Mouse (Mus musculus): ENCODE measurements at regions not wholly inside any gene's neighbourhood (a gene's known extent, or its start where the extent isn't known, plus 50 kb on each side); places are given as distances from the start of the nearest gene placed in this dataset.

DNA sequence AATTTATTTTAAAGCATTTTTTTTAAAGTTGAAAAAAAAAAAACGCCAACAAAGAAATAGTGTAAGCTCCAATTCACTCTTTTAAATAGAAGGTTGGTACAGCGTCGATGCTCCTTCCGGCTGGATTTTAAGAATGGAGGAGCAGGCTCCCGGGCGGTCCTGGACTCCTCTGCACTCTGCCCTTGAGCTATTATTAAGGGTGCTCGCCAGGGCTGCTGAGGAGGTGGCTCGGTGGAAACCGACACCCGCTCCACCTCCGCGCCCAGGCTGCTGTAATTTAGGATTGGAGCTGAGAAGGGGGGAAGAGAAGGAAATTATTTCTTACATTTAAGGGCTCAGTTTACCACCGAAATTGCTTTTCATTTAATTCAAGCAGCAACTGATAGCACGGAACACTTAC lies 298.8 kb downstream of the Satb1 start:
- DNase-seq (ENCODE audit: low spot score), result no peak

DNA sequence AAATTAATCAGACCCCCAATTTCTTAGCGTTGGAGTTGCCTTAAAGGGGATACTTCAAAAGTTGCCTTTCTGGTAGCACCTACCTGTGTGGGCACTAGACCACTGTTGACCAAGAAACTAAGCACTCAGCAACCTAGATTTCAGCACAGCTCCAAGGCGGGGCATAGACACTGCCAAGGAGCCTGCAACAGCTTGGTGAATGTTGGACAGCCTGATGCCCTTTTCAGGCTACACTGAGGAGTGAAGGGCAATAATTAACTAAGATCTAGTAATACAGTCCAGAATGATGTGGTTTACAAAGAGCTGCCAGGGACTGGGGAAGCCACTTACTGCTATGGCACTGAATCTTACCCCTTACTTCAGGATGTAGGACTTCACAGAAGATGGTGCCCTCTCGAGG lies 304.9 kb downstream of the Satb1 start:
- no peak for DNase-seq (ENCODE audit: low spot score)

DNA sequence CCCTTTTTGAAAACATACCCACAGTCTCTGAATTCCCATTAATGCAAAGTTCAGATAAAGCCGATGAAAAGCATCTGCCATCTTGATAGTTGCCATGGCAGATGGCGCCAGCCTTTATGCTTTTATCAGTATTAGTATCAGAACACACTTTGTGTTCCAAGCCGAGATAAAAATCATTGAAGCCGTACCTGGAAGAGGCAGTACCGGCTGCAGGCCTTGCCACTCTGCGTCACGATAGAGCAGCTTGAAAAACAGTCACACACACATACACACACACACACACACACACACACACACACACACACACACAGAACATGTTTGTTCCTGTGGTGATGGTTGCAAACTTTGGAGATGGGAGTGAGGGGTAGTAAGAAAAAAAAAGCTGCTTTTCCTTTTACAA lies 306.2 kb downstream of the Satb1 start:
- no peak for DNase-seq (ENCODE audit: low spot score)

DNA sequence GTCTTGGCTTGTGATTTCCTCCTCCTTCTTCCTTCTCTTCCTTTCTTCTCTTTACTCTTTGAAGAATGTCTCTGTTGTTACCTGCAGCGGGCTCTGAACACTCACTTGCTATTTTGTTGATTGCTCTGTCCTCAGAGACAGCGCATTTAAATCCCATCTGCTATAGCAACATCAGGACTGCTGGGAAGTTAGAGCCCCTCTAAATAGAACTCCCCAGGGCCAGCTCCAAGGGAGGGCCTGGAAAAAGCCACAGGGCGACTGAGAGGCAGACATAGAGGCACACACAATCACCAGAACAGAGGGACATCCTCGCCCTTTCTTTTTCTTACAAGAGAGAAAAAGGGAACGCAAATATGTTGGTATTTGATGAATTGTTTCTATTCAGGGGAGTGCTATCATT lies 306.6 kb downstream of the Satb1 start:
- no peak for DNase-seq (ENCODE audit: low spot score)

DNA sequence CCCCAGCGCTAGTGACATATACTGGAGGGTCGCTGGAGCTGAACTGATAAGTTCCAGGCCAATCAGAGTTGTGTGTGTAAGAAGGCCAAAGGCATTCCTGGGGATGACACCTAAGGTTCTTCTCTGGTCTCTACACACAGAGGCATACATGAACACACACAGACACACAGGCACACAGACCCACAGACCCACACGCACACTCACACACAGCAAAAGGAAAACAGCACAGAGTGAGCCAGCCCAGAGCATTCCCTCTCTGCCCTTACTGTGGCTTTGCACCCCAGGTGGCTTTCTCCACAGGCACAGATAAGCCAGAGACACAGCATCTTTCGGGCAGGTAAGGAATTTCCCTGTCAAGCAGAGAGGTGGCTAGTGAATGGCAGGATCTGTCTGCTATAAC lies 307.1 kb downstream of the Satb1 start:
- DNase-seq (ENCODE audit: low spot score), result no peak

DNA sequence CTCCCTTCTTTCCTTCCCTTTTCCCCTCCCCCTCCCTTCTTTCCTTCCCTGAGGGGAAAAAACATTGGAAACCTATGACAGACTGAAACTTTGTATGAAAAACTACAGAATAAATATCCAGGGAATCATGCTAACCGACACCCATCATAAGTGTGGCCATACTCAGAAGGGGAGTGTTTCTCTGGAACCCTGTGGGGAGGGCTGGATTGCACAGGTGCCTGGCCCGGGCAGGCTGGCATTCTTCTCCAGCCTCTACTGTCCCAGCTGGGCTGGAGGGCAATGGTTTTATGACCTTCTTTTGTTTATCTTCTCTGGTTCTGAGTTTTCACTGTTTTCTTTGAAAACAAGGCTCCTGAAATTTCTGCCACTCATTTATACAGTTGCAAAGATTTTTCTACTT lies 307.9 kb downstream of the Satb1 start:
- DNase-seq (ENCODE audit: low spot score), result no peak

DNA sequence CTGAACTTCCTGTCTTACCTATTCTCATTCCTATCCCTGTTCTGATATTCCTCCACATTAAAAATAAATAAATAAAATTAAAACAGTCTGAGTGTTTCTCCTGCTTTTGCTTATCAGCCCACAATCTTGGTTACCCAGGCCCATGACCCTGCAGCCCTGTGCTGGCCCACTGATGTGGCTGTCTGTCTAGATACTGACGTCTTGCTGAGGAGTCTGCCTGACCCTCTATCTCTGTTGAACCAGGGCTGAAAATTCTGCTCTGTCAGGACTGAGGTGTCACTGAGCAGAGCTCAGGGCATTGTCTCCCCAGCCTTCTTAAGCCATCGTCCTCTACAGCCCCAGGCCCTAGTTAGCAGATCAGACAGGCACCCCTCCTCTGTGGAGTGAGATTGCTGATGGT lies 321.2 kb downstream of the Satb1 start:
- no peak for DNase-seq (ENCODE audit: low spot score)

DNA sequence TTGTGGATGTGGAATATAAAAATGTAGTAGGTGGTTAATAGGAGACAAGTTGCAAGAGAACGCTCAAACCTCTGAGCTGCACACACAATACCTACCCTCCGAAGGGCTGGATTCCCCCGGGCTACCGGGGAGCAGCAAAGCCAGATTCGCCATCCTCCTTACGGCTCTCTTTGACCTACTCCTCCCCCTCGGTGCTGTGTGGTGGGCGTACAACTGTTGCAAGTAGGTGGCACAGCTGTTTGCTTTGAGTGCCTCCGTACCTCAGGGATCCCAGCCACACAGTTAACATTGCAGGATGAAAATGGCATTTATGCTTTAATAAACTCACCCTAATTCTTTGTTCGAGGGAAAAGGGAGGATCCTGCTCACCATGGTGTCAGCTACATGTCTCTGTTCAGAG lies 321.6 kb upstream of the Tbc1d5 start:
- DNase-seq (ENCODE audit: low spot score), result no peak

DNA sequence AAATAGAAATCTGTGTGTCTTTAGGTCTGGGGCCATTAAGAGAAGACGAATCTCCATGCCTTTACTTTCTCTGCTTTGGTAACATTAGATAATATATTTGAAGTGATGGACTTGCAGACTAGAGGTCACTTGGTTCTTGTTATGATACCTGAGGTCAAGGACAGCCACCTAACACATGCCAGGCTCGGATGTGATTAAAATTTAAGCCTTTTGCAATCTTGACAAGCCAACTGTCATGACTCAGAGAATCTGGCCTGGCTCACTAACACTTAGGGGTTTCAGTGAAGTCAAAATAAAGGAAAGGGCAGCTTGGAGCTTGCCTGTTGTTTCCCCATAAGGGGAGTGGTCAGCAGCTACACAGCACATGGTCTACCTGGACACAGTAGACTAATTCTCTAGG lies 320.4 kb upstream of the Tbc1d5 start:
- DNase-seq (ENCODE audit: low spot score), result no peak

DNA sequence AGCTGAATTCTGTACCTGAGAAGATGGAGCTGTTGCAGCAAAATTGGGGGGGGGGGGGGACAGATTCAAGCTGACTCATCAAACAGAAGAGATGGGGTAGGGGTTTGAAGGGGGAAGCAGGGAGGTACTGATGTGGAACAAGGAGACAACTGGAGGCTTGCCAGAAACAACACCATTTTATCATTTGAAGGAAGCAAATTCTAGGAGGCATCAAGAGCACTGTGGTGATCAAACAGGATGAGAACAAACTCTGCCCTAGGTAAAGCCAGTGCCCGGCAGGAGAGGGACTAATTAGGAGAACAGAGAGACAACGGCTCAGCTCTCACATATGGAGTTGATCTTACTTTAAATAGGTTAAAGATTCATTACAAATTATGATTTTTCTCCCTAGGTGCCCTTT lies 315.9 kb upstream of the Tbc1d5 start:
- no peak for DNase-seq (ENCODE audit: low spot score)

DNA sequence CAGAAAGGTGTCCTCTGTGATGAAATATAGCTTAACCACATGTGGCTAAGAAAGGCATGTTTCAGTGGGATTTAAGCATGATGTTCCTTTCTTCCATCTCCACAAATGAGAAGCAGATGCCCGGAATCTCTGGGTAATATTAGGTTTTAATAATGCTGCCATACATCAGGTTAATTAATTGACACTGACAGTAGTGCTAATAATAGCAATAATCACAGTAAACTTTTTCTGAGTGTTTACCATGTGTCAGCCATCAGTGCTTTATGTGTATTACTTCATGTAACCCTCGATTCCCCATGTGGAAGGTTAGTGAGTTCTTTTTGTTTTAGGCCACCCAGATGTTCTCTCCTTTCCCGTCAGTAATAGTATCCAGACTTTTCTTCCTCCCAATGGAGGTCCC lies 310.2 kb upstream of the Tbc1d5 start:
- DNase-seq (ENCODE audit: low spot score), result no peak

DNA sequence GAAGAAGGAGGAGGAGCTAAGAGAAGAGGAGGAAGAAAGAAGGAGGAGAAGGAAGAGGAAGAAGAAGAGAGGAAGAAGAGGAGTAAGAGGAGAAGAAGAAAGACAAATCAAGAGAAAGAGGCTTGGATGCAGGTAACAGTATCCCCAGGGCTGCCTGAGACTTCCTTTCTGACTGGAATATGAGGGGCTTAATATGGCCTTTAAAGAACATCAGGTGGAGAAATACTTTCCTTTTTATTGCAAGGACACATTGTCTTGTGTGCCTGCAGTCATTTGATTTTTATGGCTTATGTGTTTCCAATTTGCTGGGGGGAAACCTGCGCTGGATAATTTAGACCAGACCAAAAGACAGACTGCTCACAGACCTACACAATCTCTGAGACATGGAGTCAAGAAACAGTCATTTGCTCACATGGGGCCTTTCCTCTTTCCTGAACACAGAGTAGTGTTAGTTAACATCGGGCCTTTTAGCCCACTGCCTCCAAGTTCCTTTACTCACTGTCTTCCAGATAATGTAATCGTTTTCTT lies 308.8 kb upstream of the Tbc1d5 start:
- DNase-seq (ENCODE audit: low spot score), result no peak

DNA sequence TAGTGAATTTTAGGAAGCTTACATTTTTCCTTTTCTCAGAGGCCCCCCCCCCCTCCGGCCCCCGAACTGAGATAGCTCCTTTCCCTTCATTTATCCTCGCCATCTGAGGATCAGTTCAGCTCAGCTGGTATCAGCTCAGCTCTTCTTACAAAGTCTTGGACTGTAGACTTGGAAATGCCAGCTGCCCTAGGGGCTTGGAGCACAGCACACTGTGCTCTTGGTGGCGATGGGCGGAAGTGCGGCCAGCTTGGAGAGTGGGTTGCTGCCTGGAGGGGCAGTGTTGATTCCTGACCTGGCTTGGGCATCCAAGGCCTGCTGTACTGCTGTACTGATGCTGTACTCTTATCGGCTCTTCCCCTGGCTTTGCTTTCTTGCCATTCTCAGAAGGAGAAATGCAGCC lies 298.7 kb upstream of the Tbc1d5 start:
- DNase-seq (ENCODE audit: low spot score), result no peak

DNA sequence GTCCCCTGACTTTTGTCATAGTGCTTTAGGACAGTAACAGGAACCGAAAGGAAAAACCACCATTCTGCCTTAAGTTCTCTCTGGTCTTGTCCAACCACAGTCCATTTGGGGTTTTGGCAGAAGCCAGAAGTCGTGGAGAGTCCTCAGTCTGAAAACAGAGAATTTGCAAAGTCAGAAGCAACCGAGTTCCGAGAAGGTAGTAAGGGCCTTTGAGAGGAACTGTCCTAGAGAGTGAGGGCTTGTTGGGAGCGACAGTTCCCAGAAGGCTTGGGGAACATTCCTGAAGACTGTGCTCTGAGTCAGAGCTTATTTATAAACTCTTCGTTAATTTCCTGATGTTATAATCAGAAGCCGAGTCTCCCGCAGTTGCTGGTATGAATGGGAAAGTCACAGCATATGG lies 298.3 kb upstream of the Tbc1d5 start:
- no peak for DNase-seq (ENCODE audit: low spot score)

DNA sequence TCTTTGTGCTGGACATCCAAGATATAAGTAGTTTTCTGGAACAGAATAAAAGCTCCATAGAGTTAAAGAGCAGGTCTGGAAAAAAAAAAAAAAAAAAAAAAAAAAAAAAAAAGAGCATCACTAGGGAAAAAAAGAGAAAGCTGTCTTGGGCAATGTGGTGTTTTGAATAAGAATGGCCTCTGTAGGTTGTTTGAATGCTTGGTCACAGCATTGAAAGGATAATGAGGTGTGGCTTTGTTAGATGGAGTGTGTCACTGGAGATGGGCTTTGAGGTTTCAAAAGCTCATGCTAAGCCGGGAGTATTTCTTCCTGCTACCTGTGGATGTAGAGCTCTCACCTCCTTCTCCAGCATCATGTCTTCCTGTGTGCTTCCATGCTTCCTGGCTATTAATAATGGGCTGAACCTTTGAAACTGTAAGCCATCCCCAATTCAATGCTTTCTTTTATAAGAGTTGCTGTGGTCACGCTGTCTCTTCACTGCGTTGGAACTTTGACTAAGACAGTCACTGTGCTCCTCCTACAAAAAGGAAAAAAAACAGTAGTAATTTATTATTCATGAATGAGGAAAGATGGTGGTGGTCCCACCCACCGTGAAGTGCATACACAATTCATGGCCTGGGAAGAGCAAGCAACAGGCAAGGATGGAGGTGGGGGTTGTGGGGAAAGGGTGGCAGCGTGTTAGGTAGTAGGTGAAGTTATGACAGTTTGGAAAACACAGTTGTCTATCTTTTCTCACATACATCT lies 283.2 kb upstream of the Tbc1d5 start:
- no peak for DNase-seq (ENCODE audit: low spot score)

DNA sequence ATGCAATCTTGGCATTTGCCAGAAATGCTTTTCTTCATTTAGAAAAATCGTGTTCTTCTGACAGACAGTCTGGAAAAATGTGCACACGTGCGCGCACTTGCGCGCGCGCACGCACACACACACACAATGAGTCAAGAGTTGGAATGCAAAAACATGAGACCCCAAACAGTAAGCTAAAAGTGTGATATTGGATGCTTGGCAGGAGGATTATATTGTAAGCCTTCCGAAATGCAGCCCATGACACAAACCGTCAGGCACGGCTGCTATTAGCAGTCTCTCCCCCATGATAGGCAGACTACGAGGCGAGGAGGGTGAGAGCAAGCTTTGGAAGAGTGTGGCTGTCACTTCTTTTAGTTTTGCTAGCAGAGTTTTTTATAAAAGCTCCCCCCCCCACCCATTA lies 282.1 kb upstream of the Tbc1d5 start:
- no peak for DNase-seq (ENCODE audit: low spot score)

DNA sequence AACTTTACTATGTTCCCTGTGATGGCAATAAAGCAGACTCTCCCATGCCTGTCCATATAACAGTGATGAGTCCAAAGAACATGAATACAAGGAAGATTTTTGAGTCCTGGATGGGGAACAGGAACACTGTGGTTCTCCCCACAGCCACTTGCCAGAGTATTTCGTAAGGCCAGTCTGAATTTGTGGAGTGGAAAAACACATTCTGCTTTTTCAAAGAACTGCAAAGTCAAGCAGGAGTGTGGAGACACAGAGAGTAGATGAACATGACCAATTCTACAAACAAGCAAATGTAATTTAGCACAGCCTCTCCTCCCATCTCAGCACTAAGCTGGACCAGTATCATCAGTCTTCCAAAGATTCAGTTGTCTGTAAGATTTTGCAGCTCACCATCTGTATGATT lies 280.0 kb upstream of the Tbc1d5 start:
- DNase-seq (ENCODE audit: low spot score), result no peak

DNA sequence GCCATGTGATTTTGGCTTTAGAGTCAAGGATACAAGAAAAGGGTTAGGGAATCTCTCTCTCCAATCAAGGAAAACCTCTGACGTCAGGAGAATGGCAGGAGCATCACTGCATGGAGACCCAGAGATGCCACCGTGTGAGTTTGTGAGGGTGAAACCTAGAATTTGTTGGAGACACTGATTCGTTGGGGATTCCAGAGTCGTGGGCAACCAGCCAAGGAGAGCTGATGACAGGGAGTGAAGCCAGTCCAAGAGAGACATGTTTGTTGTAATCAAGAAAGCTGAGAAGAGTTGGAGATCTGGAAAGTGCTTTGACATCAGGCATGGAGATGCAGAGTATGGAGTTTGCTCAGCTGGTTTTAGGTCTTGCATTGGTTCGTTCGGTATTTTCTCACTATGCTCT lies 236.6 kb upstream of the Tbc1d5 start:
- no peak for DNase-seq (ENCODE audit: low spot score)

DNA sequence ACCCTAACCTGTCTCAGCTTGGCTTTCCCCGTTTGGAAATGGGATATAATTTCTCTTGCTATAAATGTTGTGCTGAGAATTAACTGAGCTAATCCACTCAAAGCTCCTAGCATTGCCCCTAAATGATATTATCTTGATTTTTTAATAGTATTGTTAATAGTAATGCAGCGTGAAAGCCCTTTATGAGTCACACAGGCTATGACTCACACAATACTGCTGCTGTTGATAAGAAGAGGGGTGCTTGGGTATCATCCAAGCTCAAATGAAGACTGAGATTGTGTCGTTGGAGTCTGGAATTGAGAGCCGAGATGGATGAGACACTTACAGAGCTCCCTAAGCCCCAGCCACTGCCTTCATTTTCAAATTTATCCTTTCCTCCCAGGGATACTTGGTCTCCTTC lies 235.2 kb upstream of the Tbc1d5 start:
- no peak for DNase-seq (ENCODE audit: low spot score)

DNA sequence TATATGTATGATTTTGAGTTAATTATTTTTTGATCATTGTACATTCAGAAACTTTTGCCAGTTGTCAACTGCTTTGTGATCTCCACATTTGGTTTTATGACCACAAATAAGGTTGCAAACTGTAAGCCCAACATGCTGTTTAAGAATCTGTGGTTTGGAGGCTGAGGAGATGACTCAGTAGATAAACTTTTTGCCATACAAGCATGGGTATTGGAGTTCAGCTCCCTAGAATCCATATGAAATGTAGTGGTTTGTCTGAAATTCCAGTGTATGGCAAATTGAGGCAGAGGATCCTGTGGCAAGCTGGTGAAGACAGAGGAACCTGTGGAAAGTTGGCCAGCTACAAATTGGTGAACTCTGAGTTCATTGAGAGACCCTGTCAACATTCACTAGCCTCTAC lies 234.6 kb upstream of the Tbc1d5 start:
- DNase-seq (ENCODE audit: low spot score), result no peak

DNA sequence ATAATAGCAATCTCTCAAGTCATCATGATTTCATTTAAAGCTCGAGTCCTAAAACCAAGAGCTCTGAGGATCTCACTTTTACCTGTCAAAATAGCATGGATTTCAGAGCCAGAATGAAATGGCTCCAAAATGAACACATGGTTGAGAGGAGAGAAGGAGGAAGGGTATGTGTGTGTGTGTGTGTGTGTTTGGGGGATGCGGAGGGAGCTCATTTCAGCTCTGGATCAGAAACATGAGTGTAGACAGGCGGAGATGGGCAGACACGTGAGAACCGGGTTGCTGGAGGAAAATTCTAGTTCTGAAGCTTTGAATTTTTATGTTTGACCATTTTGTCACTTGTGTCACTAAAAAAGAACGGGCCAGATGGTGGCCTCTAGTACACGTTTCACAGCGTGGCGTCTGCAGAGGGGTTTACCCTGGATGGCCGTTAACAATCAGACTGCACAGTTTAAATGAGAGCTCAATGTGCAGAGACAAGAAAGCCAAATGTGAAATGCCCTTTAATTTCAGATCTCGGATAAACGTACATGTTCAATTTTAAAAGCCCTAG lies 232.5 kb upstream of the Tbc1d5 start:
- no peak for DNase-seq (ENCODE audit: low spot score)

DNA sequence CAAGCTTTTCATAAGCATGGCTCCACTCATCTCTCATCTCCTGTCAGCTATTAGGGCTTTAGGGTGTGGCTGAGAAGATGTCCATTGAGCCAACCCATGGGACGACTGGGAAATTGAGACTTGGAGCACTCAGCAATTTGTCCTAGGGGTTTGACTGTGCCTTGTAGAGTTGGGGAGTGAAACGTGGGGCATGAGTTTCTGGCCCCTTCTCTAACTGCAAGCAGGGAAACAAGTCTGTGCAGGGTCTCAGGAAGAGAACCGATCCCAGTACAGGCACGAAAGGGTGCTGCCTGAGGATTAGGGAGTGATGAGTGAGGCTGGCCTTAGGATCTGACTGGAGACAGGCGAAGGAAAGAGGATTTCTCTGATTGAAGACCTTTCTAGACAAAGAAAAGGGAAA lies 229.7 kb upstream of the Tbc1d5 start:
- no peak for DNase-seq (ENCODE audit: low spot score)

DNA sequence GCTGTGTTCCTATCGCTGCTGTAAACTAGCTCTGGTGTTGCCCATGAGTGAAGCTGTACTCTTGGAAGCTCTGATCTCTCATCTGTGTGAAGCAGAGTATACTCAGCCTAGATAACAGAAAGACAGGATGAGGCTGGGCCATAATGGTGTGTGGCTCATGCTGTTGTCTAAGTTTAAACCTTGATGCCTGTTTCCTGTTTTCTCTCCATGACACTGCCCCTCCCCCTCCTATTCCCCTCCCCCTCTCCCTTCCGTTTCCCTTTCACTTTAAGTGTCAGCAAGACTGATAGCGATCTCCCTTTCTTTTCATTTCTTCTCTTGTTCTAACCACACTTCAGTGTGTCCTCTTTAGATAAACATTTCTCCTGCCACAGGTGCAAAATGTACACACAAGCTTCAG lies 229.2 kb upstream of the Tbc1d5 start:
- DNase-seq (ENCODE audit: low spot score), result peak; percentile 94

DNA sequence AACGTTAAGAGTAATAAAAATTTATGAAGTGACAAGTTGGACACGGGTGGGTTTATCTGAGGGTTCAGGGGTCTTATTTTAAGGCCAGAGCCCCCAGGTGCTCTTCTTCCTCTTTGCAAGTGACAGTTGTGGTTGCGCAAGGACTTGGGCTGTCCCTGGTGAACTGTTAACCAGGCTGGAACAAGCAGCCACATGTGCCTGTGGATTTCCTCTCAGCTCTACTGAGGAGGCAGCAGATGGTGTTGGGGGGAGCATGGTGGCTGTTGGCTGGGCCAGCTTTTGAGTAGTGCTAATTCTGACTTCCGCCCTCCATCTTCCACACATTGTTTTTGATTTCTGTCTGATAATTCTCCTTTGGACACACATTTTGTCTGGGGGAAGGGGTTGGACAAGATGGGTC lies 227.9 kb upstream of the Tbc1d5 start:
- peak; percentile 74 for DNase-seq (ENCODE audit: low spot score)
